Mouse (Mus musculus) cerebellum, adult 2 months (tissue): ENCODE results near the gene Ncoa4. TPM values are rescaled to one million over a fixed set of nuclear protein-coding genes. Genes with fewer than 3 reads are reported as not detected.

Experiments used
- DNase-seq, 2 experiments: peaks; one replicate each; pipeline ENCODE4 v3.0.0; 2021
- H3K27ac ChIP-seq: fragments of 200-500 bp; 2 replicates; pipeline ENCODE4 v1.5.1; 2012; ENCODE audit warnings: low read length, control low read depth, inconsistent platforms; ENCODE audit not compliant: insufficient read depth
- H3K27me3 ChIP-seq: fragments of 200-500 bp; 2 replicates; pipeline ENCODE4 v1.6.1; 2012; ENCODE audit warnings: inconsistent platforms, mild to moderate bottlenecking, low read length, moderate library complexity; ENCODE audit not compliant: control insufficient read depth, insufficient read depth
- H3K4me1 ChIP-seq: fragments of 200-500 bp; 2 replicates; pipeline ENCODE4 v1.6.1; 2011; ENCODE audit warnings: low read length; ENCODE audit not compliant: control insufficient read depth, insufficient read depth
- H3K4me3 ChIP-seq: fragments of 200-500 bp; replicated peaks from 2 replicates; pipeline ENCODE3; 2011; ENCODE audit warnings: mild to moderate bottlenecking, low read depth, low read length, control low read depth; ENCODE audit not compliant: insufficient read depth
- CTCF ChIP-seq: fragments of 200-500 bp; IDR thresholded peaks from 2 replicates; pipeline ENCODE4 v1.5.1; 2011; ENCODE audit warnings: low read depth, mild to moderate bottlenecking, control low read depth, low read length, moderate library complexity, borderline replicate concordance; ENCODE audit not compliant: insufficient read depth
- POLR2A ChIP-seq: fragments of 200-500 bp; IDR thresholded peaks from 2 replicates; pipeline ENCODE4 v1.6.1; 2011; ENCODE audit warnings: low read length, control low read depth, borderline replicate concordance; ENCODE audit not compliant: insufficient read depth
- whole genome bisulfite sequencing: fragments of 180-500 bp; shearing (Covaris S2); methylation state at CpG from one replicate; pipeline ENCODE4 v1.1.7; 2018; 5-methylcytosine and 5-hydroxymethylcytosine counted together
- polyA plus RNA-seq: library from polyadenylated mRNA; depleted of rRNA; stranded (reverse); fragments of >200 nt; gene quantifications from 2 replicates; pipeline ENCODE4 v1.2.3, GENCODE M21; 2012

The Ncoa4 gene
- polyA plus RNA-seq, 1 experiment: 69.7 TPM

DNA sequence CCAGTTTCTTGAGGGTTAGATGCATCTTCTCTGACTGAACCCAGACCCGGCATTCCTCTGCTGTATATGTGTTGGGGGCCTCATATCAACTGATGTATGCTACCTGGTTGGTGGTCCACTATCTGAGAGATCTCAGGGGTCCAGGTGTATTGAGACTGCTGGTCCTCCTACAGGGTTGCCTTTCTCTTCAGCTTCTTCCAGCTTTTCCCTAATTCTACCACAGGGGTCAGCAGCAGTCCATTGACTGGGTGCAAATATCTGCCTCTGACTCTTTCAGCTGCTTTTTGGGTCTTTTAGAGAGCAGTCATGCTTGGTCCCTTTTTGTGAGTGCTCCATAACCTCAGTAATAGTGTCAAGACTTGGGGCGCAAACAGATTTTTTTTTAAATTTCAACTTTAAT is 8.8 kb upstream of the Ncoa4 start:
- TF ChIP-seq CTCF (no peak), POLR2A (no peak)
- no peak for DNase-seq
- no peak overlapping the region for H3K27ac ChIP-seq
- no peak overlapping the region for H3K4me3 ChIP-seq
- H3K27me3 ChIP-seq: no peaks in the 10 kb centered on the region
- no peaks in the 10 kb centered on the region for H3K4me1 ChIP-seq
- 89% methylated on average over 2 of the region's 2 CpGs for WGBS

DNA sequence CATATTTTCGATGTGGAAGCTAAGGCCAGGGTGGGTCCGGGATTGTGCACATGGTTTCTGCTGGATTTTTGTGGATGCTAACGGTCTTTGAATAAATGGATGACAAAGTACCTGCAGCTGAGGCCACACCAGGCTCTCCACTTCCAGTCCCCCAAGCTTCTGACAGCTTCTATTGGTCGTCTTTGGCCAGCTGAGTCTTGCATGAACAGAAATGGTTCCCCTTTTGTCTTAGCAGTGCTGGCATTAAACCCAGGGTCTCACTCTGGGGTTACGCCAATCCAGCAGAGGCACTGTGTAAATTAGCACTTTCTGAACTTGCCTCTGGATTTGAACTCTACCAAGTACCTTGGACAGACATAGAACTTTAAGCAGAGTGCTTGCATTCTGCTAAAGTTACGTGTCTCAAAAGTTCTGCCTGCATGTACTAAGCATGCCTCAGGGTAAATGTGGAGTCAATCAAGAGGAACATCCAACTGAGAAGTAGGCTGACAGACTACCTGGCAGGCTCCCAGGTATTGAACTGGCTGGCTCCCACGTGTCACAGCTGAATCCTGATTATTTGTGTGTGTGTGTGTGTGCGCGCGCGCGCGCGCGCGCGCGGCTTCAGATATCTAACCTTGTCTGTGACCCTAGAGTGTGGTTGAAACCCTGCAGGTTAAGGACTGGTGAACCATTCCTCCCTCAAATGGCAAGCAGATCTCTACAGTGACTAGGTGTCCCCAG is 7.3 kb upstream of the Ncoa4 start:
- H3K4me1 ChIP-seq: no peaks in the 10 kb centered on the region
- no peak overlapping the region for H3K4me3 ChIP-seq
- no peak for DNase-seq
- H3K27ac ChIP-seq: no peak overlapping the region
- TF ChIP-seq POLR2A (no peak), CTCF (no peak)
- no peaks in the 10 kb centered on the region for H3K27me3 ChIP-seq
- WGBS: 84% methylated on average over 18 of the region's 18 CpGs

DNA sequence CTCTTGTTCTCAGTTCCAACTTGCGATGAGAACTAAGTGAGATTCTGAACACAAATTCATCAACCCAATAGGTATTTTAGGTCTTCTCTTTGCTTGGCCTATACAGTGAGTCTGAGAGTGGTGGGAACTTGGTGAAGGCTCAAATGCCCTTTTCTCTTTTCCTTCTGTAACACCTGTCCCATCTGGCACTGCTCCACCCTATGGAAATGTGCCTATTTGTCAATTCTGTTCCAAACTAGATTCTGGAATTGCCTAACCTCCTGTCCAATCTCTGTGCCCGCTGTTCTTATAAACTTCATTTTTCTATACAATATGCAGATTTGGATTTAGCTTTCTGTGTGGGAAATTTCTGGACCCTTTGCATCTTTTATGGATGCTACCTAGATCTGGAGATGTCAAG is 6.5 kb upstream of the Ncoa4 start:
- WGBS: 76% methylated on average over 2 of the region's 2 CpGs
- H3K27ac ChIP-seq: no peak overlapping the region
- no peaks in the 10 kb centered on the region for H3K27me3 ChIP-seq
- no peak for DNase-seq
- TF ChIP-seq POLR2A (no peak), CTCF (no peak)
- no peak overlapping the region for H3K4me3 ChIP-seq
- no peaks in the 10 kb centered on the region for H3K4me1 ChIP-seq

DNA sequence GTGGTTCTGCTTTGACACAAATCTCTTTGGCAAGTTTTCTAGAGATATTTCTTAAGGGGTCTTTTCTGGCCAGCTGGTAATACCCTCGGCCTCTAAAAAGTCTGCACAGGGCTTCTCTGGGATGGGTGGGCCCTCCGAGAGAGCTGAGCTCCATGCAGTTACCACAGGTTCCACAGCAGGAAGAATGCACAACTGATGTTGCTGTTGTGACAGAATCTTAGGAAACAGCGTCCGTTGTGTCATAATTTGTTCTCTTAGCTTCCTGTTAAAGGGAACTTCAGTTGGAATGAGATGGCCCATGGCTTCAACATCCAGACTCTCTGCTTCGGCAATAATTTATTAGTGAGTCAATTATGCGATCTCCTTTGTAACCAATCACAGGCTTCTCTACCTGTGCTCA is 4.9 kb upstream of the Ncoa4 start:
- TF ChIP-seq POLR2A (no peak), CTCF (no peak)
- no peaks in the 10 kb centered on the region for H3K4me1 ChIP-seq
- no peak overlapping the region for H3K4me3 ChIP-seq
- no peaks in the 10 kb centered on the region for H3K27me3 ChIP-seq
- 87% methylated on average over 6 of the region's 6 CpGs for WGBS
- no peak for DNase-seq
- no peak overlapping the region for H3K27ac ChIP-seq

DNA sequence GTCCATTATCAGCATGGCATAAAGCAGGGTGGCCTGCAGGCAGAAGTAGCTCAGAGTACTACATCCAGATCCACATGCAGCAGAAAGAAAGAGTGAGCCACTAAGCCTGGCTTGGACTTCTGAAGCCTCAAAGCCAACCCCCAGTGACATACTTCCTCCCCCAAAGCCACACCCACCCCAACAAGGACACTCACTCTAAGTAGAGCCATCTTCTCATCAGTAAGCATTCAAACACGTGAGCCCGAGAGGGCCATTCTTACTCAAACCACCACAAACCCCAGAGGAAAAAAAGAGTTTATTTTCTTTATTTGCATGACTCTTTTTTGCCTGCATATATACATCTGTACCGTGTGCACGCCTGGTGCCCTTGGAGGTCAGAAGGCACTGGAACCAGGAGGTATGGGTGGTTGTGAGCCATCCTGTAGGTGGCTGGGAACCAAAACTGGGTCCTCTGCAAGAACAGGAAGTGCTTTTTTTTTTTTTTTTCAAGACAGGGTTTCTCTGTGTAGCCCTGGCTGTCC is 455 bp upstream of the Ncoa4 start:
- TF ChIP-seq CTCF (no peak), POLR2A (no peak)
- WGBS: 31% methylated on average over 4 of the region's 4 CpGs
- Histone ChIP-seq H3K27me3 (no peaks in the 10 kb centered on the region), H3K4me3 (peak overlapping the region; percentile 93), H3K27ac (peak overlapping the region; percentile 37; the same call in 1 of the 2 replicates), H3K4me1 (no peaks in the 10 kb centered on the region)
- DNase-seq: no peak

DNA sequence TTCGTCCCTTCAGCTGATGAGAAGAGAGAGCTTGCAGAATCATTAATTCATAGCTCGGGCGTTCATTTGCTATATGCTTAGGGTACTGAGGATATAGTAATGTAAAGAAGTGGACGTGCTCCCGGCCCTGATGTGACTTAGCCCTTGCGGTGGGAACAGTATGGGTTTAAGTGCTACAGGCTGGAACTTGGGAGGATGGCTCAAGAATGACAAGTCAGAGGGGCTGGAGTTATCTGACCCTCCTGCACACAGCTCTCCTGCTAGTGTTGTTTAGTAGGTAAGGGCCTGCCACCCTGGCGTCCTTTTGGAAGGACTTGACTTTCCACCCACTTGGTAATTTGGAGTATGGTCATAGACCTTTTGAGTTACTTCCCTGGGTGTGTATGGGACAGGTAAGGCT is 898 bp downstream of the Ncoa4 start:
- TF ChIP-seq CTCF (no peak), POLR2A (no peak)
- DNase-seq: peak in 1 of 2 experiments; percentile 8
- H3K27me3 ChIP-seq: no peaks in the 10 kb centered on the region
- 27% methylated on average over 7 of the region's 7 CpGs for WGBS
- H3K27ac ChIP-seq: no peak overlapping the region
- peak overlapping the region; percentile 93 for H3K4me3 ChIP-seq
- H3K4me1 ChIP-seq: no peaks in the 10 kb centered on the region

DNA sequence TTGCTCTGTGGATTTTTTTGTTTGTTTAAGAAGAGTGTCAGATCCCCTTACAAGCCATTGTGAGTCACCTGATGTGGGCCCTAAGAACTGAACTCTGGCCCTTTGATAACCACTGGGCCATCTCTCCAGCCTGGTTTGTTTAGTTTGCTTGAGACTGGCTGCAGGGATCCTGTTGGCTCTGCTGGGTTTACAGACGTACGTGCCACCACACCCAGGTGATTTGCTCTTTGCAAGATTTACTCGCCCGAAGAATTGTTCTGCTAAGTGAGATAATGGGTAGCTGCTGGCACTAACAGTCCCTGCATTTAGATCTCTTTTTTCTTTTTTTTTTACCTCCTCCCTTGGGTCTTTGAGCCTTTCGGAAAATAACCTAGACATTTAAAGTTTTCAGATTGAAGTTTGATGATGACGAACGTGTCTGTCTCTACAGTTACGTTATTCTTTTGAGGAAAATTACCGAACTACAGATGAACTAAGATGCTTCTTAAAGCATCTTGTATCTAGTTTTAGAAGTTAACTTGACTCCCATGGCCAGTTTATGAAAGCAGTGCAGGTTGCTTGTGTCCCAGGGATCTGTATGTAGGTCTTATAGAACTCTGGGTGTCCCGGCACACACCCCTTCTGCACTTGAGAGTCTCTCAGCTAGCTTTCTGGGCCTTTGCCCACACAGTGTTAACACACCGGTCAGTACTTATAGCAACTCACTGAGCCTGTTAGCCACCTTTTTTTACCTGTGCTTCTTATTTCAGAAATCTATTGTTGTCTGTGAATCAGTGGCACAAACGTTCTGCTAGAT is 1.6 kb downstream of the Ncoa4 start:
- 81% methylated on average over 12 of the region's 12 CpGs for WGBS
- Histone ChIP-seq H3K27ac (no peak overlapping the region), H3K4me1 (no peaks in the 10 kb centered on the region; the same call in 1 of the 2 replicates), H3K27me3 (no peaks in the 10 kb centered on the region), H3K4me3 (no peak overlapping the region)
- TF ChIP-seq POLR2A (no peak), CTCF (no peak)
- no peak for DNase-seq
